Mouse (Mus musculus): ENCODE measurements around the gene Pde5a. TPM values are rescaled to one million over a fixed set of nuclear protein-coding genes. Genes with fewer than 3 reads are reported as not detected.

Pde5a gene
- total RNA-seq, 4 experiments from 2014 or later, result 2.9 to 4.4 (median 3.6) TPM

Other genes starting within 250 kb of the Pde5a start
- gene Fnbp1l, start 109.2 kb upstream of the Pde5a start, total RNA-seq (2022), result 10 to 100 TPM; 11.9 to 15.8 (median 14.3) TPM
- not detected for gene Fabp2, start 166.1 kb downstream of the Pde5a start, total RNA-seq (2022)
- not detected for gene Gm10959, start 190.4 kb downstream of the Pde5a start, total RNA-seq (2022)
- 10 to 100 TPM; 75.6 to 96.5 (median 88.1) TPM for gene 1810037I17Rik, start 195.3 kb downstream of the Pde5a start, total RNA-seq (2022)